Mouse (Mus musculus): Measurements from ENCODE around the gene Cep295nl.

DNA sequence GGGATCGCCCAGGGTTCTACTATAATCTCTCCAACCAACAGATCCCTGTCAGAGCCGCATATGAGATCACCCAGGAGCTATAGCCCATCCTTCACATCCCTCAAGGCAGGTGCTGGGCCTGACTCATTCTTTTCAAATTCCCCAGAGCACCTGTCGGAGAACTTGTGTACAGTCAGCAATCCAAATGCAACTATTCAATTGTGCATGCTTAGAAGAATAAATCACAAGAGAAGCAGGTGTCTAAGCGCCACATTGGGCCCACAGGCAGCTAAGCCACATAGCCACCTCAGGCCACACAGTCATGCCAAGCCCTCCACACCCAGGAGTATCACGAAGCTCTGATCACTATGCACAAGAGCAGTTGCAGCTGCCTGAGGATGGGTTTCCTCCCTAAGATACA lies 7.2 kb upstream of the Cep295nl start:
- TF ChIP-seq POLR2A (IDR thresholded peaks at IDR 0.05; ENCODE audit: insufficient read depth, low read depth, low read length), result no peak
- TF ChIP-seq CTCF (IDR thresholded peaks at IDR 0.05; ENCODE audit: insufficient read depth, low read depth, low read length), result no peak
